Mouse (Mus musculus) C2C12 (cell line): Measurements from ENCODE around the gene Spr. TPM values are rescaled to one million over a fixed set of nuclear protein-coding genes. Genes with fewer than 3 reads are reported as not detected.
"Not testable (repeated sequence)": the region's sequence is repeated elsewhere in the genome, so short reads cannot be mapped to it uniquely, and the experiment has no call there.

Experiments used
- H3K27me3 ChIP-seq: one replicate; pipeline ENCODE4 v1.6.1; 2011; ENCODE audit not compliant: control insufficient read depth, insufficient read depth, insufficient read length
- H3K36me3 ChIP-seq: one replicate; pipeline ENCODE4 v1.6.1; 2011; ENCODE audit not compliant: control insufficient read depth, insufficient read depth
- H3K4me3 ChIP-seq: one replicate; pipeline ENCODE4 v1.5.1; 2011; ENCODE audit warnings: mild to moderate bottlenecking, control low read depth; ENCODE audit not compliant: poor library complexity, insufficient read depth, severe bottlenecking
- H3K79me2 ChIP-seq: one replicate; pipeline ENCODE4 v1.6.1; 2011; ENCODE audit not compliant: control insufficient read depth, insufficient read depth
- H3K79me3 ChIP-seq: one replicate; pipeline ENCODE4 v1.6.1; 2011; ENCODE audit warnings: low read depth, control low read depth
- H3ac ChIP-seq: one replicate; pipeline ENCODE3; 2011; ENCODE audit warnings: low read depth; ENCODE audit not compliant: control insufficient read depth, insufficient read length
- CEBPB ChIP-seq: IDR thresholded peaks from one replicate; pipeline ENCODE4 v1.6.1; 2011; ENCODE audit warnings: low read depth, mild to moderate bottlenecking, control low read depth, moderate library complexity
- CTCF ChIP-seq: IDR thresholded peaks from one replicate; pipeline ENCODE4 v1.5.1; 2011; ENCODE audit not compliant: control insufficient read depth, insufficient read depth, insufficient read length
- FOSL1 ChIP-seq: IDR thresholded peaks from one replicate; pipeline ENCODE4 v1.8.0; 2011; ENCODE audit warnings: mild to moderate bottlenecking, low read length; ENCODE audit not compliant: poor library complexity, insufficient read depth, severe bottlenecking
- MAX ChIP-seq: IDR thresholded peaks from one replicate; pipeline ENCODE4 v1.6.1; 2011; ENCODE audit warnings: mild to moderate bottlenecking, control low read depth
- MYOD1 ChIP-seq: IDR thresholded peaks from one replicate; pipeline ENCODE4 v1.6.1; 2011; ENCODE audit warnings: low read depth; ENCODE audit not compliant: control insufficient read depth, insufficient read length
- MYOG ChIP-seq: IDR thresholded peaks from one replicate; pipeline ENCODE4 v1.6.1; 2011; ENCODE audit not compliant: control insufficient read depth, insufficient read length; ENCODE audit errors: extremely low read depth
- USF1 ChIP-seq: IDR thresholded peaks from one replicate; pipeline ENCODE4 v1.6.1; 2011; ENCODE audit warnings: low read depth, mild to moderate bottlenecking, control low read depth, moderate library complexity
- polyA plus RNA-seq: library from polyadenylated mRNA; unstranded; fragments of >200 nt; fragmentation: generic; extraction: Trizol; gene quantifications from one replicate; pipeline ENCODE4 v1.2.1, GENCODE M21; 2012; ENCODE audit warnings: missing spikeins

The Spr gene
- polyA plus RNA-seq, 1 experiment: 96.7 TPM

- Histone ChIP-seq H3K79me3 (peaks cover 2% of the 10 kb centered on the region), H3ac (no peak overlapping the region), H3K27me3 (peaks cover 10% of the 10 kb centered on the region), H3K4me3 (no peak overlapping the region), H3K79me2 (peaks cover 6% of the 10 kb centered on the region), H3K36me3 (peaks cover 3% of the 10 kb centered on the region)
- TF ChIP-seq MYOD1 (no peak), FOSL1 (no peak), USF1 (no peak), CTCF (no peak), CEBPB (no peak), MAX (no peak), MYOG (no peak)
These were observed 2.0 kb upstream of the Spr start for GRCm38 (mm10) chr6:85139534-85139933.

DNA sequence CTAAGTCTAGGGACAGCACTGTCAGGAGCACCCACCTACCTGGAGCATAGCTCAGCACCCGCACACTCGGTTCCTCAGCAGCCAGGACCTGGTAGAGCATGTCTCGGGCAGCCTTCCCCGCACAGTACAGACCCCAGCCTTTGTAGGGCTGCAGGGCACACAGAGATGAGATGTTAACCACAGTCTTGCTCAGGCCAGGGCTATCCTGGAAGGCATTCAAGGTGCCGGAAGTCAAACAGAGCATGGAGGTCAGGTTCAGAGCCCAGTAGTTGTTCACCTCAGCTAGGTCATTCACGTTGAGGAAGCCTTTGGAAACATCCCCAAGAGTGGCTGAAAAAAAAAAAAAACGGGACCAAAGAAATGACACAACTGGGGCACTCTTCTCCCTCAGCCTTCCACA is 782 bp downstream of the Spr start:
- not testable (repeated sequence) for H3K36me3 ChIP-seq, H3K27me3 ChIP-seq, H3K79me3 ChIP-seq, H3K79me2 ChIP-seq
- Histone ChIP-seq H3K4me3 (peak overlapping the region; percentile 74), H3ac (peak overlapping the region; percentile 33)

DNA sequence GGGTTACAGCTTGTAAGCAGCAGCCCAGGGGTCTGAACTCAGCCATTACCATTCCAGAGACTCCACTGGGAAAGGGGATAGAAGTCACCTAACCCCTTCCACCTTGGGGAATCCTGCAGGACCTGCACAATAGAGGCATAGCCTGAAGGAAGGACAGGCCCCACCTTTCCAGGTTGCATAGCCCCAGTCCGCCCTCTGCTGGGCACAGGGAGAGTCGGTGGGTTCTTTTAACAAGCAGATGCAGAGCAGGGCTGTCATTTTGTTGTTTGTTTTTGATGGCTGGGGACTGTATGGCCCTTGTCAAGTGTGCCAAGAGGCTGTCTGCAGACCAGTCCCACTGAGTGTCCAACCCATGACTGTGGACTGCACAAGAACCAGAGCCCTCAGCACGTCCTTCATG is 4.8 kb downstream of the Spr start:
- H3K79me2 ChIP-seq, H3K27me3 ChIP-seq, H3K79me3 ChIP-seq, H3ac ChIP-seq, H3K36me3 ChIP-seq, H3K4me3 ChIP-seq: not testable (repeated sequence)

DNA sequence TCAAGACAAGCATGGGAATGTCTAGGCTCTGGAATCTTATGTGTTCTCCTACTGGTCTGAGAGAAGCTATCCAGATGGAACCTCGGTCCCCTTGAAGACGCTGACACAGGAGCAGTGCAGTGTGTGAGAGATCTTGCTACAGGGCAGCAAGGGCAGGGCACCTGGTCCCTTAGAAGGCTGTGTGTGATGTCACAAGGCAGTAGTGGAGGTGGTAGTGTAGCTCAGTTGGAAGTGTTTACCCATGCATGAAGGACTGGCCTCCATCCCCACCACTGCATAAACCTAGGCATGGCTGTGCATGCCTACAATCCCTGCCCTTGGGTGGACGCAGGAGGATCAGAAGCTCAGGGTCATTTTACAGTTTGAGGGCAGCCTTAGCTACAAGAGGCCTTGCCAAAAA is 5.3 kb downstream of the Spr start:
- not testable (repeated sequence) for H3K79me2 ChIP-seq

GRCm38 (mm10) chr6:85131673-85132072 is 5.9 kb downstream of the Spr start:
- Histone ChIP-seq H3K4me3 (no peak overlapping the region), H3K79me3 (peaks cover under 1% of the 10 kb centered on the region), H3K27me3 (peaks cover 9% of the 10 kb centered on the region), H3K36me3 (peaks cover 3% of the 10 kb centered on the region), H3ac (no peak overlapping the region), H3K79me2 (peaks cover 4% of the 10 kb centered on the region)
- TF ChIP-seq CEBPB: no peak
- peak; percentile 56 for TF ChIP-seq CTCF
- TF ChIP-seq MYOD1: no peak

More for the DNA sequence above, 5.3 kb downstream of the Spr start:
- not testable (repeated sequence) for H3ac ChIP-seq, H3K36me3 ChIP-seq, H3K27me3 ChIP-seq, H3K4me3 ChIP-seq, H3K79me3 ChIP-seq

DNA sequence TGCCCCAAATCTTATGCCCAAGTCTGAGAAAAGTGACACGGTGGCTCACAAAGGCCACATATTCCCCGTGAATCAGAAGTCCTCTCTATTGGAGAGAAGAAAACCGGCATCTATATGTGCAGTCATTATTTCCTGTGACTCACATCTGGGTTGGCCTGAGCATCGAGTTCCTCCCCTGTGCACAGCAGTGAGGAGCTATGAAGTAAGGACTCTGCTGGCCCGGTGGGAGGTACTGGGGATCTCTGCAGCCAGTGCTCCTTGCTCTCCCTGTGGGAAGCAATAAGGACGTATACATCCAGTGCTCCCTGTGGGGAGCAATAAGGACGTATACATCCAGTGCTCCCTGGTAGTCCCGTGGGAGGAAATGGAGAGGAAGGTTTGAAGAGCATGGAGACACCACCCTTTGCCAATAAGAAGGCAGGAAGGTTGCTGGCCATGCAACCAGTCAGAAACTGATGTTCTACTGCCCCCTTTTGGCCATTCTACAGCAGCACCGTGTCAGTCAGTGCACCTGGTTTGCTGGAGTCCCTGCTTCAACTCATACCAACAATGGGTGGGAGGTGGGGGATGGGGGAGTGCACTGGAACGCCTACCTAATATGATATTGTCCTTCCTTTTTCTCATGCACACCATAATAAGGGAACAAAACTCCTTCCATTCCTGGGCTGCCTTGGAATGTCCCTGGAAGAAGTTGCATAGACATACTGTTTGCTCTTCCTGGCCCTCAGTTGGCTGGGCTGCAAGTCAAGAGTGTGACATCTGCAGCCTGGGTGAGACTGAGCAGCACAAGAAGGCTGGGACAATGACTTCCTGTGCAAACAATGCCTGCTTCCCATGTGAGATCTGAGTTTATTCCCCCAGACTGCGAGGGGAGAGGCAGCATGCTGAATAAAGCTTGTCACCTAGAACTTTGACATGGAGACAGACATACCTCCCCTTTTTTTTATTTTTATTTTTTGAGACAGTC is 19.7 kb downstream of the Spr start:
- not testable (repeated sequence) for H3K36me3 ChIP-seq
- peak; percentile 55 for TF ChIP-seq CTCF

GRCm38 (mm10) chr6:85105033-85105615 is 32.4 kb downstream of the Spr start:
- Histone ChIP-seq H3K27me3 (peaks cover 27% of the 10 kb centered on the region), H3K36me3 (no peaks in the 10 kb centered on the region), H3K4me3 (no peak overlapping the region), H3K79me2 (no peaks in the 10 kb centered on the region), H3K79me3 (no peaks in the 10 kb centered on the region), H3ac (no peak overlapping the region)
- TF ChIP-seq CTCF (no peak), MYOG (no peak), FOSL1 (no peak), MAX (no peak), CEBPB (no peak), USF1 (no peak), MYOD1 (no peak)

More for the DNA sequence above, 19.7 kb downstream of the Spr start:
- not testable (repeated sequence) for H3K79me3 ChIP-seq, H3K4me3 ChIP-seq, H3K79me2 ChIP-seq, H3ac ChIP-seq, H3K27me3 ChIP-seq
